Mouse (Mus musculus) stomach, postnatal 0 days (tissue): ENCODE results near the gene Dusp11. TPM values are rescaled to one million over a fixed set of nuclear protein-coding genes. Genes with fewer than 3 reads are reported as not detected.
"Not testable (repeated sequence)": the region's sequence is repeated elsewhere in the genome, so short reads cannot be mapped to it uniquely, and the experiment has no call there.

Experiments
- ATAC-seq: fragments of 200-750 bp; cut with Nextera tagmentation; 2 replicates; pipeline ENCODE4 v1.8.0; 2017; ENCODE audit not compliant: low FRiP score, low TSS enrichment
- DNase-seq: peaks from one replicate; pipeline ENCODE4 v3.0.0-alpha.2; 2016; ENCODE audit warnings: low spot score
- H3K27ac ChIP-seq: fragments of 300-500 bp; sonication (generic); replicated peaks from 2 replicates; pipeline ENCODE4 v1.5.1; 2014; ENCODE audit warnings: mild to moderate bottlenecking, control low read depth
- H3K27me3 ChIP-seq: fragments of 300-500 bp; sonication (generic); 2 replicates; pipeline ENCODE4 v1.6.1; 2014; ENCODE audit warnings: low read length; ENCODE audit not compliant: control insufficient read depth, insufficient read depth
- H3K36me3 ChIP-seq: fragments of 300-500 bp; sonication (generic); 2 replicates; pipeline ENCODE4 v1.6.1; 2014; ENCODE audit warnings: low read length, mixed read lengths; ENCODE audit not compliant: control insufficient read depth, insufficient read depth
- H3K4me1 ChIP-seq: fragments of 300-500 bp; sonication (generic); replicated peaks from 2 replicates; pipeline ENCODE4 v1.6.1; 2014; ENCODE audit warnings: antibody characterized with exemption; ENCODE audit not compliant: control insufficient read depth, insufficient read depth
- H3K4me2 ChIP-seq: fragments of 300-500 bp; sonication (generic); replicated peaks from 2 replicates; pipeline ENCODE4 v1.6.1; 2014; ENCODE audit warnings: low read depth, mild to moderate bottlenecking, control low read depth, moderate library complexity
- H3K4me3 ChIP-seq: fragments of 300-500 bp; sonication (generic); 2 replicates; pipeline ENCODE4 v1.5.1; 2014; ENCODE audit warnings: low read depth, low read length, control low read depth
- H3K9ac ChIP-seq: fragments of 300-500 bp; sonication (generic); 2 replicates; pipeline ENCODE4 v1.6.1; 2014; ENCODE audit warnings: mild to moderate bottlenecking, low read length, control low read depth, mixed read lengths
- H3K9me3 ChIP-seq: fragments of 300-500 bp; sonication (generic); 2 replicates; pipeline ENCODE4 v1.6.1; 2016; ENCODE audit warnings: low read length; ENCODE audit not compliant: control insufficient read depth
- CTCF ChIP-seq: IDR thresholded peaks from 2 replicates; pipeline ENCODE4 v1.5.1; 2016; ENCODE audit warnings: antibody characterized with exemption, low read depth, mild to moderate bottlenecking, moderate library complexity
- EP300 ChIP-seq: optimal IDR thresholded peaks from 2 replicates; pipeline ENCODE3; 2016; ENCODE audit warnings: antibody characterized with exemption
- WGBS: fragments of 180-500 bp; shearing (Covaris S2); extraction: QIAGEN DNeasy Blood & Tissue Kit; methylation state at CpG from one replicate; pipeline ENCODE4 v1.1.7; 2014; 5-methylcytosine and 5-hydroxymethylcytosine counted together
- polyA plus RNA-seq: library from polyadenylated mRNA; unstranded; fragments of >200 nt; fragmentation: Nextera tagmentation; extraction: Ambion mirVana; gene quantifications from 2 replicates; pipeline ENCODE4 v1.2.1, GENCODE M21; 2015

The Dusp11 gene
- 43.9 and 44.9 TPM in 2 replicates for polyA plus RNA-seq

- Histone ChIP-seq H3K9ac (peak within 1 kb of the TSS; percentile 98), H3K4me2 (peak within 1 kb of the TSS; percentile 60), H3K4me1 (peaks cover 4% of the 10 kb centered on the region; the same call in 1 of the 2 replicates), H3K9me3 (no peaks in the 10 kb centered on the region), H3K27ac (peak within 1 kb of the TSS; percentile 99), H3K36me3 (peaks cover 4% of the 10 kb centered on the region; the same call in 1 of the 2 replicates), H3K27me3 (no peaks in the 10 kb centered on the region), H3K4me3 (peak within 1 kb of the TSS; percentile 85)
- ATAC-seq: peak; percentile 95
- WGBS: under 1% methylated on average over 70 of the region's 70 CpGs
- TF ChIP-seq EP300 (no peak), CTCF (peak; percentile 1; the same call in 1 of the 2 replicates)
- DNase-seq: peak; percentile 92
Measured at GRCm38 (mm10) chr6:85961101-85962091, at the start of gene Dusp11. Gene Dusp11 (minus strand): TSS chr6:85961667.

- ATAC-seq: no peak; the same call in 1 of the 2 replicates
- Histone ChIP-seq H3K36me3 (no peaks in the 10 kb centered on the region), H3K27ac (no peak overlapping the region), H3K4me3 (no peak overlapping the region), H3K4me2 (no peak overlapping the region), H3K9me3 (no peaks in the 10 kb centered on the region), H3K27me3 (no peaks in the 10 kb centered on the region), H3K9ac (no peak overlapping the region), H3K4me1 (no peaks in the 10 kb centered on the region)
- WGBS: 30% methylated on average over 4 of the region's 4 CpGs
- DNase-seq: peak; percentile 66
- no peak for TF ChIP-seq EP300
- peak; percentile 88 for TF ChIP-seq CTCF
Measured at GRCm38 (mm10) chr6:86009980-86010379, 48.5 kb upstream of the Dusp11 start.

GRCm38 (mm10) chr6:86004271-86005148 is 43.0 kb upstream of the Dusp11 start:
- no peak overlapping the region for H3K27ac ChIP-seq
- peak; percentile 95 for ATAC-seq
- no peaks in the 10 kb centered on the region for H3K9me3 ChIP-seq
- H3K9ac ChIP-seq: no peak overlapping the region
- WGBS: 7% methylated on average over 18 of the region's 18 CpGs
- H3K4me2 ChIP-seq: 0 out of 2 replicates have a peak overlapping the region, but pooled peaks have one; percentile 41
- H3K4me1 ChIP-seq: no peaks in the 10 kb centered on the region
- H3K4me3 ChIP-seq: no peak overlapping the region
- no peaks in the 10 kb centered on the region for H3K36me3 ChIP-seq
- no peaks in the 10 kb centered on the region for H3K27me3 ChIP-seq
- peak; percentile 92 for DNase-seq
- TF ChIP-seq EP300 (no peak), CTCF (peak; percentile 99)

GRCm38 (mm10) chr6:86003405-86003925 is 42.0 kb upstream of the Dusp11 start:
- Histone ChIP-seq H3K9me3 (no peaks in the 10 kb centered on the region), H3K36me3 (no peaks in the 10 kb centered on the region), H3K4me2 (no peak overlapping the region), H3K4me1 (no peaks in the 10 kb centered on the region), H3K9ac (no peak overlapping the region), H3K4me3 (no peak overlapping the region), H3K27me3 (no peaks in the 10 kb centered on the region), H3K27ac (no peak overlapping the region)
- WGBS: 72% methylated on average over 18 of the region's 18 CpGs
- TF ChIP-seq CTCF (peak; percentile 63), EP300 (no peak)
- DNase-seq (peak; percentile 25), ATAC-seq (no peak)

GRCm38 (mm10) chr6:85990774-85991173 is 29.3 kb upstream of the Dusp11 start:
- H3K4me3 ChIP-seq, H3K27ac ChIP-seq, H3K9me3 ChIP-seq, DNase-seq, H3K4me2 ChIP-seq, ATAC-seq, H3K9ac ChIP-seq, H3K36me3 ChIP-seq, H3K4me1 ChIP-seq, H3K27me3 ChIP-seq: not testable (repeated sequence)
- 67% methylated on average over 5 of the region's 5 CpGs for WGBS

- H3K36me3 ChIP-seq, DNase-seq, H3K4me3 ChIP-seq, H3K27me3 ChIP-seq, H3K9ac ChIP-seq, H3K27ac ChIP-seq, H3K9me3 ChIP-seq, ATAC-seq, H3K4me2 ChIP-seq, H3K4me1 ChIP-seq: not testable (repeated sequence)
- WGBS: 76% methylated on average over 4 of the region's 5 CpGs
Measured at GRCm38 (mm10) chr6:85989570-85989969, 28.1 kb upstream of the Dusp11 start.
